Mouse (Mus musculus) layer of hippocampus, adult 2 months (tissue): ENCODE data around the gene 1500011B03Rik. TPM values are rescaled to one million over a fixed set of nuclear protein-coding genes. Genes with fewer than 3 reads are reported as not detected.
A peak's percentile ranks its signal among the peaks of the same experiment; 100 is the strongest.

ENCODE experiments used
- DNase-seq, 2 experiments: peaks; one replicate each; pipeline ENCODE4 v3.0.0; 2022; ENCODE audit warnings: low spot score in 2 of 2
- H3K27ac ChIP-seq: fragments of 200-600 bp; 2 replicates; pipeline ENCODE4 v1.8.1; 2022
- H3K4me3 ChIP-seq: fragments of 200-600 bp; 2 replicates; pipeline ENCODE4 v1.8.1; 2022; ENCODE audit warnings: mild to moderate bottlenecking
- CTCF ChIP-seq: fragments of 200-600 bp; conservative IDR thresholded peaks from 2 replicates; pipeline ENCODE4 v1.8.1; 2022; ENCODE audit warnings: antibody characterized with exemption, mild to moderate bottlenecking, moderate library complexity
- total RNA-seq, 2 experiments: library from RNA; stranded (reverse); gene quantifications; 2 replicates each; pipeline ENCODE4 v1.2.3; 2021

Gene 1500011B03Rik
- total RNA-seq, 2 experiments from 2014 or later = 136 to 154 TPM

DNA sequence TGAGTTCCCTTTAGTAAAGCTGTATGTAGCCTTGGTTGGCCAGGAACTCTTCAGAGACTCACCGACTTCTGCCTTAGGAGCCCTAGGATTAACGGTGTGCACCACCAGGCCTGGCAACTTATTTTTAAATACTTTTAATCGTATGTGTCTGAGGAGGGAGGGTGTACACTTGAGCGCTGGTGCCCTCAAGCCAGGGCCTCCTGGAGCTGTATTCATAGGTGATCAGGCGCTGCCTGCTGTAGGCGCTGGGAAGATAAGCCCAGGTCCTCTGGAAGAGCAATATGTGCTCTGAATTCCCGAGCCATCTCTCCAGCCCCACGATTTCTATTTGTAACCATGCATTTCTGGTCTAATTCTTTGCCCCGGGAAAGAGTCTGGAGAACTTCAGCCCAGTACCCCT is 16.2 kb downstream of the 1500011B03Rik start:
- no peak overlapping the region for H3K4me3 ChIP-seq
- TF ChIP-seq CTCF = no peak
- peak overlapping the region; percentile 74; the same call in 1 of the 2 replicates for H3K27ac ChIP-seq
- DNase-seq = no peak

DNA sequence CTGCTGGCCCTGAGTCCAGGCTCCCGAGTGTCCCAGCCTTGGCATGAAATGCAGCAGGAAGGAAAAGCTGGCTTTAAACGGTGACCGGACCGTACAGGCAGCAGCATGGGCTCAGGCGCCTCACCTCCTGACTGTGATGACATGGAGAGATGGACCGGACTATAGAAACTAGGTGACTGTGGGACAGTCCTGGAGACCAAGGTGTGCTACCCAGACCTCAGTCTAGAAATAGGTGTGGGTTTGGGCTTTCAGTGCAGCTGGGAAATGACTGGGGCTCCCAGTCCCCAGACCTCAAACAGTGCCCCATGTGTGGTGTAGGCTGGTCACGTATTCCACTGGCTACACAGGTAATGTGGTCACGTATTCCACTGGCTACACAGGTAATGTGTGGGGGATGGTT is 16.6 kb downstream of the 1500011B03Rik start:
- no peak overlapping the region for H3K4me3 ChIP-seq
- H3K27ac ChIP-seq = peak overlapping the region; percentile 74; the same call in 1 of the 2 replicates
- no peak for TF ChIP-seq CTCF
- no peak for DNase-seq

DNA sequence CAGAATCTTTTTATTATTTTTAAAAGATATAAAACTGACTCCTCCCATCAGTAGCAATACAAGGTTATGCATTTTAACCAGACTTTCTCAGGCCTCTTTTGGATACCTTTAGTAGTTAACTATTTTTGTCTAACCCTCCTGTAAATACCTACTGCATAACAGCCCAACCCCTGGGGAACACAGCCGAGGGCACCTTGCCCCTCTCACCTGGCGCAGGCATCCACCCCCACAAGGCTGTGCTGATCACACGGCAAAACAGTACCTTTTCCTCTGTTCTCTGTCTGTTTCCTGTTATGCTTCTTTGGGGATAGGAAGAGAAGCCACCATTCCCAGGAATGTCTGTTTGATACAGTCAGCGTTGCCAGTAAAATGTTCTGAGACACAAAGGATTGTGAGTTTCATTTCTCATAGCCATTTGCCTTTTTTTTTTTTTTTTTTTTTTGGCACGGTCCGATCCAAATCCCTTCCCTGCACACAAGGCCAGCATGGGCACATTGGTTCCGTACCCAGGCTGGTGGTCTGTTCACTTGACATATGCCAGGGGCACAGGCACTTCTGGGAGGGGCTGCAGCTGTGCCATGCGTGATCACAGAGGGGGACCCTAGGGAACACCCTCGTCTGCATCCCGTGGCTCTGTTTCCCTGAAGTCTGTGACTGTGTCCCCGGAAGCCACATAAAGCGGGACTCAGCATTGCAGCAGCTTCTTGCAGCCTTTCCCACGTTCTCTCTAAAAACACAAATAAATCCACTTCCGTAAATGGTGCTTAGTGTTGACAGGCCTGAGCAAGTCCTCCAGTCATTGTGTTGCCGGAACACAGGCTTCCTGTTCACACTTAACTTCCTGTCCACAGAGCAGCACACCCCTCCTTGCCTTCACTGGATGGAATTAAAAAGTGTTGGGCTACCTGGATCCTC is 17.6 kb downstream of the 1500011B03Rik start:
- Histone ChIP-seq H3K27ac (peak overlapping the region; percentile 74), H3K4me3 (no peak overlapping the region; the same call in 1 of the 2 replicates)
- TF ChIP-seq CTCF = no peak
- no peak for DNase-seq

GRCm38 (mm10) chr5:114804958-114805357 is 18.3 kb downstream of the 1500011B03Rik start:
- peak; percentile 72 to 78 for DNase-seq
- Histone ChIP-seq H3K27ac (peak overlapping the region; percentile 74), H3K4me3 (no peak overlapping the region)
- TF ChIP-seq CTCF = peak; percentile 82

DNA sequence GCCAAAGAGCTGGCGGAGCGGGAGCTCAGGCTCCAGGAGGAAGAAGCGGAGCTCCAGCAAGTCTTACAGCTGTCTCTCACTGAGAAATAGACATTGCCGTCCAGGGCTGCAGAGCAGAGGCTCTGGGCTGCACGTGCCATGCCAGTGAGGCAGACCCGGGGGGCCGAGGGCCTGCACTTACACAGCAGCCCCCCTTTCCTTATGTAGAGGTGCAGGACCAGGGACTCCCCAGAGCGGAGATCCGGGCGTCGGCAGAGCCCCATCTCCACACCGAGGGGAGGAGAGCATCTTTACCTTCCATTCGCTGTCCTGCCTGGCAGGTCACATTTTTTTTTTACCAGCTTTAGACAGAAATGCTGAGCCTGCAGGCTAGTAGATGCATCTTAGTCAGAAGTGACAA is 18.9 kb downstream of the 1500011B03Rik start:
- Histone ChIP-seq H3K27ac (peak overlapping the region; percentile 74; the same call in 1 of the 2 replicates), H3K4me3 (no peak overlapping the region)
- no peak for DNase-seq
- TF ChIP-seq CTCF = no peak

GRCm38 (mm10) chr5:114803231-114803630 is 20.0 kb downstream of the 1500011B03Rik start:
- DNase-seq = no peak
- no peak for TF ChIP-seq CTCF
- Histone ChIP-seq H3K4me3 (no peak overlapping the region), H3K27ac (no peak overlapping the region)

DNA sequence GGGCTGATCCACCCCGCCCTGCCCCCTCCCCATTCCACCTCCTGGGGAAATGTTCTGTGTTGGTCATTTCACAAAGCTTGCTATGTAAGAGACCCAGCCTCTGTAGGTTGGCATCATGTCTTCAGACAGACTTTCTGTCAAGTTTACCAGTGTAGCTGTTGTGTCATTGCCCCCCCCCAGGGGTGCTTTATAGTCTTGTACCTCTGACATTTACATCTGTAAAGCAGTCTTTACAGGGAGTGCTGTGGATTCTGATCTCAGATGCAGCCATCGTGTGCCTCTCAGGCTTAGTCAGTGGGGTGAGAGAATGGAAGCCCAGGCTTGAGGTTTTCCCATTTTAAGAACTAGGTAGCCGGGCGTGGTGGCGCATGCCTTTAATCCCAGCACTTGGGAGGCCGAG is 21.4 kb downstream of the 1500011B03Rik start:
- TF ChIP-seq CTCF = no peak
- Histone ChIP-seq H3K4me3 (no peak overlapping the region), H3K27ac (no peak overlapping the region)
- DNase-seq = no peak

GRCm38 (mm10) chr5:114801049-114801448 is 22.2 kb downstream of the 1500011B03Rik start:
- TF ChIP-seq CTCF = no peak
- Histone ChIP-seq H3K4me3 (no peak overlapping the region), H3K27ac (no peak overlapping the region)
- no peak for DNase-seq

GRCm38 (mm10) chr5:114799848-114800247 is 23.4 kb downstream of the 1500011B03Rik start:
- Histone ChIP-seq H3K4me3 (no peak overlapping the region), H3K27ac (no peak overlapping the region)
- DNase-seq = no peak
- TF ChIP-seq CTCF = no peak

- H3K4me3 ChIP-seq = no peak overlapping the region
Measured at GRCm38 (mm10) chr5:114797253-114797652, 26.0 kb downstream of the 1500011B03Rik start.

DNA sequence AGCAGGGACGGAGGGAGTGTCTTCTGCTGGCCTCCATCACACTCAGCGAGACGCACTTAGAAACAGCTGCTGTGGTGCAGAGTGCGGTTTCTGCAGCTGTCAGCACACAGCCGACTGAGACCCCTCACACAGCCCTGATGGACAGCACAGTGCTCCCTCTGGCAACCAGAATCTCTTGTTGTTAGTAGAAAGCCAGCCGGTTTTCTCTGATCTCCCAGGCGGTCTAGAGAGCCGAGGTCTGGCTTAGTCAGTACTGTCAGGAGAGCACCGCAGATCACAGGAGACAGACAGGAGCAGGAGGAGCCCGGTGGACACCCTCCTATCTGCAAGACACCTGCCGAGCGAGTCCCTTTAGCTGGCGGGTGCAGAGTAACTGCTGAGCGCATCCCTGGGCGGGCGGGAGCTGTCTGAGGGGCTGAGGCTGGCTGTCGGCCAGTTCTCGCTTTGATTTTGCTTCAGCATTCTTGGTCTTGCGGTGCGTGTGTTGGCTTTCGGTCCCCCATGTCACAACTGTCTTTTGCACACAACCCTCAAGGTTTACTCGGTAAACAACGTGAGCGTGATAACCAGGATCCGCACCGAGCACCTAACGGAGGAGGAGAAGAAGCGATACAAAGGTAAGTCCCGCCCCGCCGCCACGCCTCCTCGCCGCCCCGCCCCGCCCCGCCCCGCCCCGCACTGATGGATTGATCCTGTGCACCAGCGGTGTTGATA is 26.8 kb downstream of the 1500011B03Rik start:
- no peak for DNase-seq
- peak overlapping the region; percentile 46 for H3K4me3 ChIP-seq
- peak overlapping the region; percentile 64; the same call in 1 of the 2 replicates for H3K27ac ChIP-seq
- TF ChIP-seq CTCF = no peak

More at GRCm38 (mm10) chr5:114797253-114797652, 26.0 kb downstream of the 1500011B03Rik start:
- no peak for DNase-seq
- 0 out of 2 replicates have a peak overlapping the region, but pooled peaks have one; percentile 10 for H3K27ac ChIP-seq
- TF ChIP-seq CTCF = no peak

- H3K4me3 ChIP-seq = no peak overlapping the region
- no peak for DNase-seq
- peak overlapping the region; percentile 82; the same call in 1 of the 2 replicates for H3K27ac ChIP-seq
- no peak for TF ChIP-seq CTCF
Measured at GRCm38 (mm10) chr5:114795653-114796052, 27.6 kb downstream of the 1500011B03Rik start.

DNA sequence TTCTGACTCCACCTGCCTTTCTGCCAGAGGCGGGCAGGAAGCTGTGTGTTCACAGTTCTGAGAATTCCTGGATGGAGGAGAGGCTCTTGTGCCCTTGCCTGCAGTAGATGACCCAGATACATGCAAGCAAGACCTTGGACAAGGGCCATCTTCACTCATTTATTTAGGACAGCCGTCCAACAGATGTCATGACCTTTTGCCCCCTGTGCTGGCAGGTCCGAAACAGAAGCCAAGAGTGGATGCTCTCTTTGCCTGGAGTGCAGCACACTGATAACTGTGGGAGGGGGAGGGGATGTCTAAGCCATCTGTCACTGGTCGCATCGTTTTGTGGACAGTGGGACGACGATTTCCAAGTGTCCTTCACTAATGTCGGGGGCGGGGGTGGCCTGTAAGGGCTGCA is 28.0 kb downstream of the 1500011B03Rik start:
- no peak for DNase-seq
- no peak for TF ChIP-seq CTCF
- peak overlapping the region; percentile 82 for H3K27ac ChIP-seq
- H3K4me3 ChIP-seq = no peak overlapping the region

DNA sequence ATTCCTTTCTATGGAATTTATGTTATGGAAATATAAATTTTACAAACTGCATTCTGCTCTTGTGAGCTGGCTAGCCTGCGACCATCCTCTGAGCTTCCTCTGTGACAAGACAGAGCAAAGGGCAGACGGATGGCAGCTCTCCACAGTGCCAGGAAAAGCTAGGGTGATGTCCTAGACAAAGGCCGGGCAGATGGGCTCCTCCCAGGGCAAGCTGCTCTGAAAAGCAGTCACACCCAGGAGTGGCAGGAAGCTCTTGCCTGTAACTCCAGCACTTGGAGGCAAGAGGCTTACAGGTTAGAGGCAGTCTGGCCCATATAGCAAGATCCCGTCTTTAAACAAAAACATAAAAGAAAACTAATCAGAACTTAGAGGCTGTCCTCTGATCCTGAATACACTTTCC is 28.7 kb downstream of the 1500011B03Rik start:
- peak overlapping the region; percentile 82 for H3K27ac ChIP-seq
- no peak overlapping the region for H3K4me3 ChIP-seq
- no peak for DNase-seq
- no peak for TF ChIP-seq CTCF
